Mouse (Mus musculus) retina, adult 2 months (tissue): ENCODE data around the gene Wfdc12.

Experiments used
- DNase-seq: peaks from one replicate; pipeline ENCODE4 v3.0.0-alpha.2; 2012; ENCODE audit warnings: low read depth, low spot score

The Wfdc12 gene

DNA sequence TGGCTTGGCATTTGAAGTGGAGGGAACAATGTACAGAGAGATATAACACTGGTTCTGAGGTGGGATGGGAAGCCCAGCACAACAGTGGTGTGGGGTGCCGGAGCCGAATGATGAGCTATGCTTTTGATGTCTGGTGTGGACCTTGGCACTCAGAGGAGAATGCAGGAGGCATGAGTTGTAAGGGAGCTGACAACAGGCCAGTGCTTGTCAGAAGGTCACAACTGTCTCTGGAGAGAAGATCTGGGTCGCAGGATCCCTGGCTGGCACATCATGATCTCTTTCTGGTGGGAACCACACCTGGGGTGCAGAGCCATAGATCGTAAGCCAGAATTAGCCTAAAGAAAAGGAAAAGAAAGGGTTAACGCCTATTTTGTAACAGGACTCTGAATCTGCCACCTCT, 12.6 kb downstream of the Wfdc12 start:
- DNase-seq: no peak

DNA sequence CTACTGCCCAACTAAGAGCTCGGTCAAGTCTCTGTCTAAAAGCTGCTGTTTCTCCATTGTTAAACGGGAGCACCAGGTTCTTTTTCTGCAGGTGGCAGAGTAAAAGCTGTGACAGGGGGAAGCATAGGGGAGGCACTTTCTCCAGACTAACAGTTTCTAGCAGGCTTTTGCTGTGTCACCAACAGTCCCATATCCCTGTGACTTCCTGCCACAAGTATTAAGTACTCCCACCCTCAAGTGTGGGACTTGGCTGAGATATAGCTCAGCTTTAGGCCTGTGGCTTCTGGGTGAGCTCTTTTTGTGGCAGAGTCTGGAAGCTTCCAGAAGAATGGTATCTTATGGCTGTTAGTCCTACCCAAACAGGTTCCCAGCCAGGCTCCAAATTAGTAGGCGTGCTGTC, 14.6 kb downstream of the Wfdc12 start:
- no peak for DNase-seq

DNA sequence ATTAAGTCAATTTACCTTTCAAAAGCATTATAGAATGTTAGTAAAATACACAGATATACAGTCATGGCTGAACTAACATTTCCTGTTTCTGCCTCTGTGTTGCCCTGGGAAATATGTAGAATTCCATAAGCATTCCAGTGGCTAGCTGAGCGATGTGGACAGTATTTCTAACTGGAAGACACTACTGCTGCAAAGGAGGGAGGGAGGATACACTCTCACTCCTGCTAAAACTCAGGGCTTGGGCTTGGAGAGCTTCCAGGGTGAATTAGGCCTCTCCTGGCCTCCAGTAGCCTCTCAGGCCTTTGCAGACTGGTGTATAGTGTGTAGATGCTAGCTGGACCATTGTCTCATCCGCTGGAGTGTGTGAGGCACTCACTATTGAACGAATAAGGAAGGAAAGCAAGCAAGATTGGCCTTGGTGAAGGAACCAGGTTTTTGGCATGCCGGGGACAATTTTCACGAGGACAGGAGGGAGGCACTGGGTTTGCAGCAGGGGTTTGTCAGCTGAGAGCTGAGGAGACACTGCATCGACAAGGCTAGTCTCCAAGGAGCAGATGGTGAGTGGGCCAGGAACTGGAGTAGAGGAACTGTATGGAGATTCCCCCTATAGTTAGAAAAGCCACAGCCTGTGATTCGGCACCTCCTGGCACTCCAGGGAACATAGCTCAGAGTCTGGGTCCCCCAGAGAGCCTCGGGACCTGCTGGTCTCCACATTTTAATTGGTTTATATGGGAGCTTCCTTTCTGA, 15.6 kb downstream of the Wfdc12 start:
- DNase-seq: no peak

DNA sequence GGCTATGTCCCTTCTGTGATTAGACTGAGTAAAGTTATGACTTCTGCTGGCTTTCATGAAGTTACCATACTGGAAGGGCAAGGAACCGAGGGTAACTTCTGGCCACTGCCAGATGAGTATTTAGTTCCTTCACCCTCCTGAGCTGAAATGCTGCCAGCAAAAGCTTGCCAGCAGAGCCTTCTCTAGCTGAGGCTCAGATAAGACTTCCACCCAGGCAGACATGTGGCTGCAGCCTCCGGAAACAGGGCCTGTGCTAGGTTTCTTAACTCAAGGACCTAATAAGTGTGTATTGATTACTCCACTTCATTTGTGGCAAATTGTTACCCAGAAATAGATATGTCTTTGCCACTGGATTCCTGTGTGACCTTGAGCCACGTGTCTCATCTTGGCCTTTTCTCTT, 17.0 kb downstream of the Wfdc12 start:
- DNase-seq: no peak

DNA sequence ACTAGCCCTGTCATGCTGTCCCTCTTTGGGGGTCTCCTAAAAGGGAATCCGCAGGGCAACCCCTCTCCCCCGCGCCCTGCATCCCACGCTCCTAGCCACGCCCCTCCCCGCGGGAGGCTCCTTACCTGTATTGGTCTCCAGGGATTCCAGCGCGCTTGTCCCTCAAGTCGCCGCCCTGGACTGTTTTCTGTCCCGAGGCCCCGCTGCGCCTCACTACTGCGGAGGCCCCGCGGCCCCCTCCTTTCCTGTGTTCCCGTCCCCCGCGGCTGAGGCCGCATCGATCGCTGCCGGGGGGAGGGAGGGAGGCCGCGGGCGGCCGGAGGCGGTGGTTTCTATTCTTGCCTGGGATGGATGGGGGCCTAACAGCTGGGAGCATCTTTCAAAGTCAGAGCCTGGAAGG, 19.5 kb downstream of the Wfdc12 start, which contains the start of gene Kcns1:
Kcns1 (minus strand) TSS at position 212 of the 400 bp plus-strand sequence.
- no peak for DNase-seq

DNA sequence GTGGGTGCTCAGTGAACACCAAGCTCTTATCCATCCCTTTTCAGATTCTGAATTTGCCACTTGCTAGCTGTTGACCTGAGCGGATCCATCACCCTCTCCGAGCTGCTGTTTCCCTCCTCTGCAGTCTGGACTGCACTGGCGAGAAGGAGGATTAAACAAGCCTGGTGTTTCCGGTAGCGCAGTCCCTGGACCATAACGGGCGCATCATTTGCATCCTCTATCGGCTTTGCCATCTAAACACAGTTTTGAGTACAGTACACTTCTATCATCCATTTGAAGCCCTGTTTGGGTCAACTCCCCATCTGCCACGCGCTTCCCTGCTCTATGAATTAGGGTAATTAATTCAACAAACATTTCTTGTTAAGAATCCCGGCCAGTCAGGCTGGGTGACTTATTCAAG, 20.1 kb downstream of the Wfdc12 start:
- DNase-seq: no peak

DNA sequence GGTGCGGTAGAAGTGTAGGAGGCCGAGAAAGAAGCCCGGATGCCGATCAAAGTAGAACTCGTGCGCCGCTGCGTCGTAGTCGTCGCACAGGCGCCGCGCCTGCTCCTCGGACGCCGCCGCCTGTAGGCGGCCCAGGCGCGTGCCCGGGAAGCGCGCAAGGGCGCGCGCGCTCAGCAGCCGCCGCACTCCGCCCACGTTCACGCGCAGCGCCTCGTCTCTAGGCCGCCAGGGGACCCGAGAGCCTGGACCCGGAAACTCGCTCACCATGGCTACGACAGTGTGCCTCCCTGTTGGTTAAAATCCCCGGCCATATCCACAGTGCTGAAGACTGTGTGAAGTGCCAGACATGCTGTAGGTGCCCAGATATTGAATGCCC, 21.8 kb downstream of the Wfdc12 start:
- no peak for DNase-seq

DNA sequence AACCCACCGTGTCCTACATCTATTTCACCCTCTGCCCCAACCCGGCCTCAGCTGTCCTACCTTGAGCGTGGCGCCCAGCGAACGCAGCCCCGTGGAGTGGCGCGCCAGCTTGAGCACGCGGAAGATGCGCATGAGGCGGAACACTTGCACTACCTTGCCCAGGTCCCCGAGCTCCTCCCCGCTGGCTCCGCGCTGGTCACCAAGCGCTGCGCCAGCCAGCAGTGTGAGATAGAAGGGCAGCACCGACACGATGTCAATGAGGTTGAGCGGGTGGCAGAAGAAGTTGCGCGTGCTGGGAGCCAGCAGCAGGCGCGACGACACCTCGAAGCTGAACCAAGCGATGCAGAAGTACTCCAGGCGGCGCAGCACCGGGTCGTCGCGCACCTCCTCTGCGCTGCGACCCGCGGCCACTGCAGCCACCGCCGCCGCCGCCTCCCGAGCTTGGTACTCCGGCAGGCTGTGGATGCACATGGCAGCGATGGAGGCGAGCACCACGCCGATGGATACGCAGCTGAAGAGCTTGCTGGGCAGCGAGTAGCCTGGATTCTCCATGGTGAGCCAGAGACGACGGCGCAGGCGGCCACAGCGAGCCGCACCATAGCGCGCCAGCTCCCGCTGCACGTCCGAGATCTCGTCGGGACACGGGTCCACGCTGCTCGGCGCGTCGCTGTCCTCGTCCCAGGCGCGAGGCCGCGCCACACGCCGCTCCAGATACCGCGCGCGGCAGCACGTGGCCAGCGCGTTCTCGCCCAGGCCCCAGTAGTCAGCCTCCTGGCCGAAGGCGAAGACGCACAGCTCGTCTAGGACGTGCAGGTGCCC, 22.4 kb downstream of the Wfdc12 start:
- DNase-seq: no peak

DNA sequence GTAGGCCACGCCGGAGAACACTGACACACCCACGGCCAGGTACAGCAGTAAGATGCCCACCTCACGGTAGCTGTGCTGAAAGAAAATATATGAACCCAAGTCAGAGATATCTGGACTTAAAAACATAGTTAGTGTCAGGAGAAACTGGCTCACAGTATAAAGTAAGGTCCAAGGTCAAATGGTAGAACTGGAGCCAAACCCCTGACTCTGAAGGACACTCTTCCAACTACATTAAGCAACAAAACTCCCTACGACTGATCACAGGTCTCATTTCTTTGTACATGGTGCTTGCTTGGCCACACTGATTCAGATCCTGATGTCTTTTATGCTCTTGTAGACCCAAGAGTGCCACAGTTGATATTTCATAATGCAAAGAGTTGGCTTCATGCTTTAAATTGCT, 25.5 kb downstream of the Wfdc12 start:
- DNase-seq: no peak

DNA sequence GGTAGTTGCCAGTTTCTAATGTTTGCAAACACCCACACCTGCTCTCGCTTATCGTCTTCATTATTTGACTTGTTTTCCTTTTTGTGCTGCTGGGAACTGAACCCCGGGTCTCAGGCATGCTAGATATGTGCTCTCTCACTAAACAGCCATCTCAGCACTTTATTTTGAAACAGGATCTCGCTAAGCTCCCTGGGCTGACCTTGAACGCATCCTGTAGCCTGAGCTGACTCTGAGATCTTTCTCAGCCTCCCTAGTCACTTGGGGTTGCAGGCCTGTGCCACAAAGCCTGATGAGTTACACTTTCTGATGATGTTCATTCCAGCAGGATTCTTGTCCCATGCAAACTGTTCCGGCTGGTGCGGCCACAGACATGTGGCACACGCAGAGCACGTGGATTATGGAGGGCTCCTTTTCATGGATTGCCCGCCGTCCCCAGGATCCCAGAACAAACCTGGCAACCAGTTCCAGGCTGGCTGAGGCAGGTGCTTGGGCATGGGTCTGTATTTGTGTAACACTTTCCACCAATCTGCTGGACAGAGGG, 28.8 kb downstream of the Wfdc12 start:
- DNase-seq: no peak

DNA sequence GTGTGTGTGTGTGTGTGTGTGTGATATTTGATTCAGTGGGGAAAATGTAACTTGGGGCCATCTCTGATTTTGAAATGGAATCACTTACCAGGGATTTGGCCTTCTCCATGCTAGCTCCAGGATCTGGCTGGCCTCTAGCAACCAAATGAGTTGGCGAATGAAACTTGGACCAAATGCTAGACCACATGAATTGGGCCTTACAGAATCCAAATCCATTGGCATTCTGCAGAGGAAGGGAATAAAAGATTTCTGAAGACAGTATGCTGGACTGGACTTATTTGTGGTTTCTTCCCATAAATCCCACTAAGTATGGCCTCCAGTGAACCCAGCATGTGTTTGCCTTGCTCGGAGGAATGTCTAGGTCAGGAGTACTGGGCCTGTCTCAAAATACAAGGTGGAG, 31.6 kb downstream of the Wfdc12 start:
- DNase-seq: no peak

DNA sequence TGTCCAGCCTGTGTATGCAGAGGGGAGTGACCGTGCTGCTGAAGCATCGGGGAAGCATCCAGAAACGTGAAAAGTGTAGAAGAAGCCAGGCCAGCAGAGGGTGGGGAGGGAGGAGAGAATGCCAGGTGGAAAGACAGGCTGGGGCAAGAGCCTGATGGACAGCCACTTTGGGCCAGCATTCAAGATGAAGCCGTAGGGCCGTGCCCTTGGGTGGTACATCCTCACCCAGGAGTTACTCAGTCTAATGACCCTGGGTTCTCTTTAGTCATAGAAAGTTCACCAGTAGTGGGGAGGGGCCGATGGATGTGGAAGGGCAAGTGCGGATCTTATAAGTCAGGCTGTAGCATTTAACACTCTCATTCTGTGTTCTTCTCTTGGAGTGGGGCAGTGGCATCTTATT, 34.2 kb downstream of the Wfdc12 start:
- DNase-seq: no peak

DNA sequence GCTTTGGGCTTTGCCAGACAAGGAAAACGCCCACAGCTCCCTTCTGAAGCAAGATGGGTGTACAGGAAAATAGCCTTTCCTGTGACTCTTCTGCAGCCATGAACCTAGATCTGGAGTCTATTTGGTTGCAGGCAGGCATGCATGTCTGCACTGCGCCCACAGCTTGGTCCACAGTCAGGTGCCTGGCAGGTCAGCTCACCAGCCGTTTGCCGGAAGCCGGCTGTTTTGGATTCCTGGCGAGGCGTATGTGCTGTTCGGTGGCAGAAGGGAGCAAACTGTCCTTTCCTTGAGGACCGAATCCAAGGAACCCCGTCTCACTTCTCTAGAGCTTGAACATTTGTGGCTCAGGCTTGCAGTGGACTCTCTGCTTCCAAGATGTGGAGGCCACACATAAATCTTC, 36.4 kb downstream of the Wfdc12 start:
- no peak for DNase-seq

DNA sequence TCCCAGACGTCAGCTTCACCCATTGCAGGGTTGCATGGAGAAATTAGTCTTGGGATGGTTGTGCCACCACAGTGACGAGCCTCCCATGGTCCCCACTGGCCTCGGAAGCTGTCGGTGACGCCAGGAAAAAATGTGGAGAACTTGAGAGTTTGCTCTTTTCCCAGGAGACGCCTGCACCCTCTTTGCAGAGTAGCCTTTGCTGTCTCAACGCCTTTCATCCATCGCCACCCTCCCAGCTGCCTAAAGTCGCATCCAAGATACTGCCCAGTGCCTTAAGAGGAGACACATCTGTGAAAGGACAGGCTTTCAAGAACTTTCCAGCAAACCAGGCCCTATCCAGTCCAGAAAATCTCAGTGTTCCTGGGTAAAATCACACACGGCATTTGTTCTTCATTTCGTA, 38.1 kb downstream of the Wfdc12 start:
- DNase-seq: no peak

DNA sequence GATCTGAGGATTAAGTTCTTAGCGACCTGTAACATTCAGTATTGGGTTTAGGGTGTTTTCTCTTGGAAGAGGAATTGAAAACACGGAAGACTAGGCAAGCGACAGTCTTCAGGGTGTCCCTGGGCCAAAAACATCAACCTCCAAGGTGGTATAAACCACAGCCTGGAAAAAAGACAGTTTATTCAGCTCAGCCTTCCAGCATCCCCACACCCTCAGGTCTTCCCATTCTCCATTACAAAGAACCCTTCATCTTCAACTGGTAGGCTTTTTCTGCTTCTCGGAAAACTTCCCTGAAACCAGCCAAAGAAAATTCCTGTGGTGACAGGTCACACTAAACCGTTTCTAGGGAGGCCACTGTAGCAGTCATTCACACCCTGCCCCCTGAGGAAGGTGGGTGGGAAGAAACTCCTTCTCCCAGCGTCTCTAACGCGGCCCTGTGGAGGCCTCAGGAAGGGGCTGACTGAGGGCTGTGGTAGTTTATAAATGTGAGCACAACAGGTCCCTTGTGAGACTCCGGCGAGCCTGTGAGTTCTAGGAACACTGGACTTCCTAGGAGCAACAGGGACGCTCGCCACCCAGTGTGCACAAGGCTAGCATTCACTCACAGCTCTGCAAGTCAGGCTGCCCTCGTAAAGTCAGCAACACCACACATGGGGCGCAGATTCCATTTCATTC, 40.2 kb downstream of the Wfdc12 start:
- no peak for DNase-seq

DNA sequence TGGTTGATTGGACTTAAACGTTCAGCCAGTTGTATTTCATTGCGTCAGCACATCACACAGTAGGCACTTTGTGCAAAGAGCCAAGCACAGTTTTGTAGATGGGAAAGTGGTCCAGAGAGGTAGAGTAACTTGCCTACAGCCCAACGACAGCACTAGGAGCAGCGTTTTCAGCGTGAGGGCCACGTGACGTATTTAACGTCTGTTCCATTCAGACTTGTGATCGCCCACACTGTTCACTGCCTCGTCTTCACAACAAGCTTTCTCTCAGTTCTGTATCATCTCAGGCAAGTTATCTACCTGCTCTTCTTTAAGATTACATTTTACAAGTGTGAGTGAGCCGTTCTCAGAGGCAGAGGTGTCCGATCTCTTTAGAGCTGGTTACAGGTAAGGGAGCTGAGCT, 43.9 kb downstream of the Wfdc12 start:
- DNase-seq: no peak

DNA sequence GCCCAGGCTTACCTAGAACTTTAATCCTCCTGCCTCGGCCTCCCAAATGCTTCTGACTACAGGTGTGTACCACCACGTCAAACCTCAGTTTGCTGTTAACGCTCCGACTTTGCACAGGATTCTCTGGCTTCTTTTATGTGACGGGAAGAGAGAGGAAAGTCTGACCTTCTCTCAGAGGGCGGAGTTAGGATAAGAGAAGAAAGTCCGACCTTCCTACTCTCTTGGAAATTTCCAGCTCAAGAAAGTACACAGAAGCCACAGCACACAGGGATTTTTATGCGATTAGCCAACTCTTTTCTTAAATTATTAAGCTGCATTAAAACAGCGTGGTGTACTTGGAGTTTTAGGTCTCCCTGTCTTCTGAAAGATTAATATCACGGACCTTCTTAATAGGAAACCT, 45.9 kb downstream of the Wfdc12 start:
- no peak for DNase-seq

DNA sequence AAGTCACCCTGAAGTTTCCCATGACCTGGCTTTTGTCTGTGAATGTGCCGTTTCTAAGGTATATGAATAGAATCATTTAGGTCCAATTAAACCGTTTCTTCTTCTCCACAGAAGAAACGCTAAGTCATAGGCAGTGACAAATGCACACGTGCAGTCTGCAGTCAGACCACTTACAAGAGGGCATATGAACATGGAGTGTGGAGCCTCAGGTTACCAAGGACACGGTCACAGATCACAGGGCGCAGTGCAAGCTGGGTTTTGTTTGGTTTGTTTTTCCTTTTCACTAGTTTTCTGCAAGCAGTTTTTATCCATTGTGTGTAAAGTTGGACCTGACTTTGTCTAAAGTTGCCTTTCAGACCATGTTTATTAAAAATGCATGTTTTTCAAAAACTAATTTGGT, 46.4 kb downstream of the Wfdc12 start:
- DNase-seq: no peak

DNA sequence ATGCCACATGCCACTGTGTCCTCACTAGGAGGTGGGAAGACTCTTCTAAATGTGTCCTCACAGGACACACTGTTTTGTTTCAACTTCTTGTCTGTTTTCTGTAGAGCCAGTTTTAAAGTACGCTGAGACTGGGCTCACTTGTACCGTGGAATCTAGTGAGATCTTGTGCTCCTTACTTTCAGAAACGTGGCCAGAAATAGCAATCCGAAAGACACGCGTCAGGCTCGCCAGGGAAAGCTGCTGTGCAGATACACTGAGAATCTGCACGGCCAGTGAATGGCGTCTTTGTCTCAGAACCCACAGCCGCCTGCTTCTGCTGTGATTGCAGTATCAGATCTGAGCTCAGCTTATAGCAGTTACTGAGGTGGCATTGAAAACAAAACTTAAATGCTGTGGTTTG, 48.4 kb downstream of the Wfdc12 start:
- no peak for DNase-seq
